Mouse (Mus musculus) spleen, adult 2 months (tissue): ENCODE measurements around the gene Cant1.

ENCODE experiments used
- CTCF ChIP-seq: fragments of 200-500 bp; IDR thresholded peaks from 2 replicates; pipeline ENCODE4 v1.5.1; 2011; ENCODE audit warnings: mild to moderate bottlenecking, inconsistent platforms; ENCODE audit not compliant: insufficient read depth, insufficient read length, insufficient replicate concordance; ENCODE audit errors: extremely low read depth
- POLR2A ChIP-seq: fragments of 200-500 bp; IDR thresholded peaks from 2 replicates; pipeline ENCODE4 v1.6.1; 2011; ENCODE audit warnings: low read depth, low read length, inconsistent platforms

DNA sequence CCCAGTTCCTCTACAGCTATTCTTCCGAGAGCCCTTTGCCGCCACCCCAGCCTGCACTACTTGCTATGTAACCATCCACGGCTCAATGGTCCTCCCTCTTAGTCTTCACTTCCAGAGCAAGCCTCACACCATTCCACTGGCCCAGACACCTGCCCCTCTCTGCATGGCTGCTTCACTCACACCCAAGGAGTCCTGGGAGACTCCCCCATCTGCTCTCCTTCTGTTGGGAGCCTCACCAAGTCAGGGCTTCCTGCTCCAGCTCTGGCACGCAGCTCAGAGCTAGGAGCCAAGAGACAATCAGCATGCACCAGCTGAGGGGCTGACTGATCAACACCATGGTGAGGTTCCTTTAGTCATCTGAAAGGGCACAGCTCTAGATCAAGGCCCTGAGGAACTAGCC, 5.8 kb downstream of the Cant1 start:
- TF ChIP-seq POLR2A (no peak), CTCF (no peak)
